Mouse (Mus musculus) lung, postnatal 10 days (tissue): ENCODE data around the gene 3110040M04Rik.
"Not testable (repeated sequence)": the region's sequence is repeated elsewhere in the genome, so short reads cannot be mapped to it uniquely, and the experiment has no call there.

Experiments
- DNase-seq: peaks from one replicate; pipeline ENCODE4 v3.0.0; 2021

Gene 3110040M04Rik

DNA sequence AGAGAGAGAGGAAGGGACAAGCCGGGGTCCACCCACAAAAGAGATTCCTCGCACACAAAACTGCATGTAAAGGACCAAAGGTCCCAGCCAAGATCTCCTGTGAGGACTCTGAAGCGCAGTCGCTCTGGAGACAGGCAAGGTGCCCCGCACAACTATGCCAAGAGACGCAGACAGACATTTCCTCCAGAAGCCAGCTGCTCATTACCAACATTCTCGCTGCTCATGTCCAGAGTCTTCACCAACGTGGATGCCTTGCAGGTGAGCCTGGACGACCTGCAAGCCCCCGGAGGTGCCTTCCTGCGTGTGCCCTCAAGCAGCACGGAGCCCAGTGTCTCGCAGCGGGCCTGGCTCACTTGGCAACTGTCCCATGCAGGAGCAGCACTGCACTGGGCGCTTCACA lies 11.2 kb upstream of the 3110040M04Rik start:
- not testable (repeated sequence) for DNase-seq

DNA sequence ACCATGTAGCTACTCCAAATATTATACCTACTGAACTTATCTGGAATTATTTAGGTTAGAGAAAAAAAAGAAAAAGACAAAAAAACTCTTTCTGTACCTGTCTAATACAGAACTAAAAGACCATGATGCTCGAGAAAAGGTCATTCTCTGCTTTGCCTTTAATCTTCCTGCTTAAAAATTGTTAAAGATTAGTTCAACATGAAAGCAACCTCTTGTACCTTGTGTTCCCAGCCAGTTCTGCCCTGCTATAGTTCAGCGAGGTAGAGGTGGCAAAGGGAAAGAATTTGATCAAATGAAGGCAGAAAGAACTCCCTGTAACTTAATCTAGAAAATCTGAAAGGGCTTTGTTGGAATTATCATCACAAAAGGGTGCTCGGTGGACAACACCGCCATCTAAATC lies 7.9 kb upstream of the 3110040M04Rik start:
- not testable (repeated sequence) for DNase-seq

DNA sequence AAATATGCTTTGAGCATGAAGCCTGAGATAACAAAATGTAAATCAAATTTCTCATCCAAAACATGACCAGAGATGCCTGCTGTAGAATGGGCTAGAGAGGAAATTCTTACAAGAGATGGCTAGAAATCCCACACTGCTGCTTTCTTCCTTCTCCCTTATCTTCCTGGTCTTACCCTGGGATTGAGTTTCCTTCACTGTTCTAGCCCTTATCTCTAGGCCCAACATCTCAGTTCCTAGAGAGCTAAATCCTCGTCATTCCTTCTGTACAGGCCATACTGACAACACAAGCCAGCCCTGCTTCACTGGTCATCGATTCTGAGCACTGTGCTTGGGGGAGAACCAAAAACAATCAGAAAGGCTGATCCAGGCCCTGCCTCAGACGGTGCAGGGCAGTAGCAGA lies 7.2 kb upstream of the 3110040M04Rik start:
- DNase-seq = not testable (repeated sequence)

DNA sequence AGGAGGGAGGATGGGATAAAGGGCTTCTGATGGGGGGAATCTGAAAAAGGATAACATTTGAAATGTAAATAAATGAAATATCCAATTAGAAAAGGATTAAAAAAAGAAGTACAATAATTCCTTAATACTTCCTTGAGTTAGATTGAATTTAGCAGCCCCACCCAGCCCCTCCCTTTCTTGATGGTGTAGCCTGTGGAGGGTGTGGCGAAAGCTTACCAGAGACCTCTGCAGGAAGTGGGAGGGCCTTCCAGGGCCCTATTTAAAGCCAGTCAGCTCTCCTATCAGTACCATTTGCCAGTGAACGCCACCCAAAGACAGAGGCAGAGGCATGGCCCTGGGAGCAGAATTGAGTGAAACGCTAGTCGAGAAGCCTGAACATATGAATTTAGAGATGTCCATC lies 5.8 kb upstream of the 3110040M04Rik start, which contains the start of gene Gm47995:
TSS of gene Gm47995 (plus strand) at position 329 of the 400 bp plus-strand sequence.
- DNase-seq = not testable (repeated sequence)

DNA sequence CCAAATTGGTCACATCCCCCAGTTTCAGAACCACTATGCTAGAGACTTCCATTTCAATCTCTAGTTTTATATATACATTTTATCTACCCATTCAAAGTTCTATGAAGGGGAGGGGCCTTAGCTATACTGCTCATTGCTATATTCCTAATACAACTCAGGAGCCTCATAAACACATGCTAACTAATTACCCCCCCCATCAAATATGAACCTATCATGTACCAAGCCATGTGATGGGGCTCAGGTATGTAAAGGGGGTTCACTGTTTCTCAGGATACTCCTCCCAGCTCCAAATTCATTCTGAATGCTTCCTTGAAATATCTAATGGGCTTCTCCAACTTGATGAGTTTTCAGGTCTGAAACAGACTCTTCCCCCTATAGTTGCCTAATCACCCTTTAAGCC lies 3.3 kb upstream of the 3110040M04Rik start:
- DNase-seq = not testable (repeated sequence)

DNA sequence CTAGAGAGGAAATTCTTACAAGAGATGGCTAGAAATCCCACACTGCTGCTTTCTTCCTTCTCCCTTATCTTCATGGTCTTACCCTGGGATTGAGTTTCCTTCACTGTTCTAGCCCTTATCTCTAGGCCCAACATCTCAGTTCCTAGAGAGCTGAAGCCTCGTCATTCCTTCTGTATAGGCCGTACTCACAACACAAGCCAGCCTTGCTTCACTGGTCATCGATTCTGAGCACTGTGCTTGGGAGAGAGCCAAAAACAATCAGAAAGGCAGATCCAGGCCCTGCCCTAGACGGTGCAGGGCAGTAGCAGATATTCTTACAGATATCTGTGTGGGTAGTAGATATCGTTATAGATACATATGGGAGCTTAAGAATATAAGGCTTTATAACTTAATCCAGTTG lies 1.1 kb upstream of the 3110040M04Rik start:
- DNase-seq = not testable (repeated sequence)

DNA sequence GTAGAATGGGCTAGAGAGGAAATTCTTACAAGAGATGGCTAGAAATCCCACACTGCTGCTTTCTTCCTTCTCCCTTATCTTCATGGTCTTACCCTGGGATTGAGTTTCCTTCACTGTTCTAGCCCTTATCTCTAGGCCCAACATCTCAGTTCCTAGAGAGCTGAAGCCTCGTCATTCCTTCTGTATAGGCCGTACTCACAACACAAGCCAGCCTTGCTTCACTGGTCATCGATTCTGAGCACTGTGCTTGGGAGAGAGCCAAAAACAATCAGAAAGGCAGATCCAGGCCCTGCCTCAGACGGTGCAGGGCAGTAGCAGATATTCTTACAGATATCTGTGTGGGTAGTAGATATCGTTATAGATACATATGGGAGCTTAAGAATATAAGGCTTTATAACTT lies 4.6 kb downstream of the 3110040M04Rik start:
- DNase-seq = not testable (repeated sequence)

DNA sequence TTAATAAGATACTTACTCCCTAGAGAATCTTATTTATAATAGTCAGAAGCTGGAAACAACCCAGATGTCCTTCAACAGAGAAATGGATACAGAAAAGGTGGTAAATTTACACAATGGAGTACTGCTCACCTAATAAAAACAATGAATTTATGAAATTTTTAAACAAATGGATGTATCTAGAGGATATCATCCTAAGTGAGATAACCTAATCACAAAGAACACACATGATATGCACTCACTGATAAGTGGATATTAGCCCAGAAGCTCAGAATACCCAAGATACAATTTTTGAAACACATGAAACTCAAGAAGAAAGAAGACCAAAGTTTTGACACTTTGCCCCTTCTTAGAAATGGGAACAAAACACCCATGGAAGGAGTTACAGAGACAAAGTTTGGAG lies 5.0 kb downstream of the 3110040M04Rik start:
- DNase-seq = not testable (repeated sequence)

DNA sequence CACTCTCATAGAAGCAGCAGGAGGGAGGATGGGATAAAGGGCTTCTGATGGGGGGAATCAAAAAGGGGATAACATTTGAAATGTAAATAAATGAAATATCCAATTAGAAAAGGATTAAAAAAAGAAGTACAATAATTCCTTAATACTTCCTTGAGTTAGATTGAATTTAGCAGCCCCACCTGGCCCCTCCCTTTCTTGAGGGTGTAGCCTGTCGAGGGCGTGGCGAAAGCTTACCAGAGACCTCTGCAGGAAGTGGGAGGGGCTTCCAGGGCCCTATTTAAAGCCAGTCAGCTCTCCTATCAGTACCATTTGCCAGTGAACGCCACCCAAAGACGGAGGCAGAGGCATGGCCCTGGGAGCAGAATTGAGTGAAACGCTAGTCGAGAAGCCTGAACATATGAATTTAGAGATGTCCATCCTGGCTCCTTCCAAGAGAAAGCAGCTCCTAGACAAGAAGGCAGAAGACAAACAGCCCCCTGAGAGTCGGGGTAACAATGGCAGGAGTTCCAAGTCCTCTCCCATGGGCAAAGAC lies 6.0 kb downstream of the 3110040M04Rik start, which contains the start of gene Gm47996:
TSS of gene Gm47996 (plus strand) at position 308 of the 532 bp plus-strand sequence.
- DNase-seq = not testable (repeated sequence)

DNA sequence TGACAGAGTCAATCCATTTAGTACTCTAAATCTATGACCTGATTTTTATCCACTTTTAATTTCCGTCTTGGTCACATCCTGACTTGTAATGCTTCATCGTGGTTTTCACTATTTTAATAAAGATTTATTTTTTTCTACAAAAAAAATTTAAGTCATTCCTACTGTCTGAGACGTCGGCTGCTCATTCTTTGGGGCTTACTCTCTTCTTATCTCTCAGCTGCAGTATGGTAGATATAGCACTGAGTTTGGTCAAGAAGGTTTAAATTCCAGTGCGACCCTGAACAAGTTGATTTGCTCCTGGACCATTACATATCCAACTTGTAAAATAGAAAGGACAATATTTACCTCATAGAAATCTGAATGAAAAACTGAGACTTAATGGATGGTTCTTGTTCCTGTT lies 7.7 kb downstream of the 3110040M04Rik start:
- DNase-seq = not testable (repeated sequence)

DNA sequence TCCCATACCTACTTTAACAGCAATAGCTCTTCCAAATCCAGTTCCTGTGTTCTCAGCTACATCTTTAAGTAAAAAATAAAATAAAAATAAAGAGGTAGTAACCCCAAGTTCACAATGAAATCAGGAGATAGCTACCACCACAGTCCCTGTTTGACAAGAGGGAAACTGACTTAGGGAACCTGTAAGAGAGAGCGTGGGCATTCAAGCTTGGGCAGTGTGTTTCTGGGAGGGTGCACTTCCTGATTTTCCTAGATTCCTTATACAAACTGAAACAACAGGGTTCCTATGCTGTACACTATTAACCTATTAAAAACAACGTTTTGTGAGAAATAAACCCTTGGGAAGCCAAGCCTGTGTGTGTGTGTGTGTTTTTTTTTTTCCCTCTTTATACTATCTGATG lies 10.9 kb downstream of the 3110040M04Rik start:
- DNase-seq = no peak

DNA sequence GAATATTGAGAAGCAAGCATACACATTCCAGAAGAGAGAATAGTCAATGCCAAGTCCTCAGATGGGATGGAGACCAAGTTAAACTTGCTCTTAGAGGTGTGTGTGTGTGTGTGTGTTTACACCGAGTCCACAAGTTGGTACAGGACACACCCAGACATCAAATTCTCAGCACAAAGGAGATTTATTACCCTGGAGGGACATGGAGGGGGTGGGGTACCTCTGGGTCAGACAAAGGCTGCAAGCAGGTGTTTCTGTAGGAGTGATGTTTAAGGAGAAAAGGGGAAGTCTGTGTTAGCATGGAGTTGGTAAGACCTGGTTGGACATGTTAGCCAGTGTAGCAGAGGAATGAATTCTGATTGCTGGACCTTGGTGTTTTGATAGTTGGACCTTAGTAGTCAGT lies 12.1 kb downstream of the 3110040M04Rik start:
- no peak for DNase-seq

DNA sequence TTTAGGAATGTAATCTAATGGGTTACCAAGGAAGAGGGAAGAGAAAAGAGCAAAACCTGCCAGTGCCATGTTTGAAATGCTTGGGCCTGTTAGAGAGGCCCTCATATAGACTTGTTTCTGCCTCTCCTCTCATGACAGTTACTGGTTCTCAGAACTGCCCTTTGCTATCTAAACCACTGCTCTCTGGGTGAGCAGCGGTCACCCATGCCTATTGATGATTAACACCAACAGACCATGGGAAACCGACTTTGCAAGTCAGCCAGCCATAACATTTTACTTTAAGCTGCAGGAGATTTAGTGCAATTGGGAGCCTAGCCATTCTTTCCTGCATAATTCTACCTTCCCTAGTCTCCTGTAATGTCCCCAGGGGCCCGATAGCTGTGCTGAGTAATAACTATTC lies 12.5 kb downstream of the 3110040M04Rik start:
- no peak for DNase-seq

DNA sequence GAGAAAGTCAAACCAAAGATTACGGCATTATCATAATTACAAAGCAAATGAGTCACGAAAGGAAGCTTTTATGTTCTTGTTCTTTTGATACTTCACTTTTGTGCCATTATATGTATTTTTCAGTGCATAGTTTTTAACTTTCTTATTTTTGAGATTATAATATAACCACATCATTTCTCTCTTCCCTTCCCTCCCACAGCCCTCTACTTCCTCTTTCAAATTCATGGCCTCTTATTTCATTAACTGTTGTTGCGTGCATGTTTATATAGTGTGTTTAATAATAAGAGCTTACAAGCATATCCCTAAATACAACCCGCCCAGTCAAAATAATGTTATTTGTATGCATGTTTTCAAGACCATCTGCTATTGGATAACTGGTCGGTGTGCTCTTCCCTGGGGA lies 15.1 kb downstream of the 3110040M04Rik start:
- DNase-seq = no peak

DNA sequence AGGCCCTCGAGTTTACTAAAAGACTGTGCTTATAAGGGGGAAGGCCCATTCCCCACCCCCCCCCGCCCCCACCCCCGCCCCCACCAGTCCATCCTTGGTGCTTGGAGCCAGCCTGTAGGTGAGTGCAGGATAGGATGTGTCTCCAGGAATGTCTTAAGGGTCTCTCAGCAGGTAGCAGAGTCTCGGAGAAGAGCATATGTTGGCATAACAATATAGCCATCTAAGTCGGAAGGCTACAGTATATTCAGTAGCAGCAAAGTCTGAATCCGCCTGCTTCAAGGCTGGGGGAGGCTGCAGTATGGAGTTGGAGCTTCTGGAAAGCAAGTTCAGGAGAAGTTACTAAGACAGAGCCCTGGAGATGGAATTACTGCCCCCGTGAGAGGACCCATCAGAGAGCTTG lies 16.2 kb downstream of the 3110040M04Rik start:
- no peak for DNase-seq

DNA sequence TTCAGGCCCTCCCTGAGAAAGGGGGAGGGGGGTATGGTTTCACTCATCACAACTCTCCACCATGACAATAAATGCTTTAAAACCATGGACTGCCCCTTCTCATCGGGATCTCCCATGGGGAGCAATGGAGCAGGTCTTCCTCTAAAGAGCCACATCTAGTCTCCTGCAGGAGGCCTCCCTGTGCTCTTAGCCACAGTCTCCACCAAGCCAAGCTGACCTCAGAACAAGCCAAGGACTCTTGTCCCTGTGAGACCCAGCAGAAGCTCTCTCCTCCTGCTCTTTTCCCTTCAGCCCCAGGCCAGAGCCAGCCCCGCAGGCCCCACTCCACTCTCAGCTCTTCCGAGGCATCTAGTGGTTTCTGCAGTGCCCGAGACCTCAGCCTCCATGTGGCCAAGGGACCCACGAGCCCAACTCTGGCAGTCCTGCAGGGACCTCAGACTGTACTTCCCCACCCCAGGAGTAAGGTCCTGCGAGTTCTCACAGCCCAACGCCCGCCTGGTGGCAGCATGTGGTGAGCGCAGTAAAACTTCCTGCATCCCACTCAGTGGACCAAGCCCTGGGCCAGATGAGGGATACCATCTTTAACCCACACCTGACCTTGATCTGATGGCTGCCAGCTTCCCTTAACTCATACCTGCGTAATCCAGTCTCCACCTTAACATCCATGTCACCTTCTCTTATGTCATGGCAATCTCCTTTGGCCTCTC lies 18.8 kb downstream of the 3110040M04Rik start:
- DNase-seq = no peak

DNA sequence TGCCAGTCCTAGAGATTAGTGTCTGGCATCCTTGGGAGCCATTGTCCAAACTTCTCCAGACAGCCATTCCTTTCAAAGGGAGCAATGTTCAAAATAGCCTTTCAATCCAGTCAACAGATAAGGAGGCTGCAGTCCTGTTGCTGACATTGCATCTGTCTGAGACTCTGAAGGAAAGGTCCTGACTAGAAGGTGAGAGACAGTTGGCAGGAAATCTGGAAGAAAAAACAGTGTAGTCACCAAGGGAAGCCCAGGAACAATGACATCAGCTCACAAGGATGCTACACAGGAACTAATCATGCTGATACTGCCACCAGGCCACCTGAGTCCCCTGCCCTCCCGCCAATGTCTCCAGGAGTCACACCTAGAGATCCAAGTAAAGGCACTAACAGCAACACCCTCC lies 19.5 kb downstream of the 3110040M04Rik start:
- no peak for DNase-seq

DNA sequence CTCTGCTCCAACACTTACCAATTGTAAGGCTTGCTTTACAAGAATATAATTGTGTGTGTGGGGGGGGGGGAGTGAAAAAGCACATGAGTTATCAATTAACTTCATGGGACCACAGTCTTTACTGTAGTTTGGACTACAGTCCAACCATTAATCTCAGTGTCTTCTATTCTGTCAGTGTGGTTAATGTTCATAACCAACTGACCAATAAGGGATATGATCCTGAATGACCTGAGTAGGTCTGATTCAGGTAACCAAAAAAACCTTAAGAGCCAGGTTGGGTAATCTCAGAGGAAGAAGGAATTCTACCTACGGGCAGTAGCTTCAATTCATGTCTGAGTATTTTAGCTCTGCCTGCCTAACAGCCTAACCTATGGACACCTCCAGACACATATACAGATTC lies 20.6 kb downstream of the 3110040M04Rik start:
- DNase-seq = no peak

DNA sequence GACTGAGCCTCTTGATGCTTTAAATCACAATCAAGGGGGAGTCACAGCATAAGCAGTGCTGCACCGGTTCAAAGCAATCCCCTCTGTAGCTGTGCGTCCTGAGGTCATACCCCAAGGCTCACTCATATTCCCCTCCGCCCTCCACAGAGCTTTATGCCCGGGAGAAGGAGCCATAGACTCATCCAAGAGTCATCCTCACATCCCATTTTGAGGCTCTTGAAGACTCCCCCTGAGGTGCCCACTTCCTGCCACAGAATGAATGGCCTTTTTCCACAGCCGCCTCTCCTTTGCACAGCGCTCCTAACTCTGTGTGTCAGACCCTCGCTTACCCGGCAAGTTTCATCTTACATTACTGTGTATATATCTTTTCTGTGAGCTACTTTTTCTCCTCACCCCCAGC lies 23.6 kb downstream of the 3110040M04Rik start:
- DNase-seq = no peak

DNA sequence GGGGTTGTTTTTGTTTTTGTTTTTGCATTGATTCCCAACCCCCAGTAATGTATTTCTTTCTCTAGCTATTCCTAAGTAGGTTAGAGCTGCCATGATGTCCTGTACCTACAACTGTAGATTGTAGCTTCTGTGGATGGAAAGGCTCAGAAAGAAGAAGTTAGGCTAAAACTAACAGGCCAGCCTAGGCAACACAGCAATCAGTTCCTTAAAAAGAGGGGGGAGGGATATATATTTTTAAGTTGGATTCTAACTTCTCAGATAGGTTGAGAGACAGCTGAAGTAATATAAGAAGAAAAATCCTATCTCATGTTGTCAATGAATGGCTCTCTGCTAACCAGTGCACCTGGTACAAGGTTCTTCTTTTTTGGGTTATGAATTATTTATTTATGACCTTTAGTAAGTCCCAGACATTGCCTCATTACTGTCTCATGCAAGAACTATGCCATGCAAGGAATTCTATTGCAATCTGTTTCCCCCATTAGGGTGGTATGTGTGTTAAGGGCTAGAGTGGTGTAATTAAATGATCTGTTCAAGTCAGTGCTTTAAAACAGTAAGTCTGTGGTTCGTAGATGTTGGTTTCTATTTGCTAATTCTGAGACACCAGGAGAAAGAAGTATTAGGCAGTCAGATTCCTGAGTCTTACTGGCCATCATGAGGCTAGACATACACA lies 24.5 kb downstream of the 3110040M04Rik start:
- DNase-seq = no peak

DNA sequence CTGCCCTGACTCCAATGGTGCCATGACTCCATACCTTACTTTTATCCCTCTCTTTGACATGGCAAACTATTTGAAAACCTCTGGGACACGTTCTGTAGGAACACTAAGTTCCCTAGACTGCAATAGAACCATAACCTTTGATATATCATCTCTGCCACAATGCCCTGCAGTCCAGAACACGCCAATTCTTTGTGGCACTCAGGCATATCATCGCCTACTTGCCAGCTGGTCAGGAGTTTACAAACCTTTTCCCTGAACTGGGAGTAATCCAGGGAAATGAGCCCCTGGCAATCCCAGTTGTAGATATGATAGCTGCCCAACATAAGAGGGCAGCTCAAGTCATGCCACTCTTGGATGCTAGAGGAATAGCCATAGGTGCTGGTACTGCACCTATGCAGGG lies 28.4 kb downstream of the 3110040M04Rik start:
- no peak for DNase-seq

DNA sequence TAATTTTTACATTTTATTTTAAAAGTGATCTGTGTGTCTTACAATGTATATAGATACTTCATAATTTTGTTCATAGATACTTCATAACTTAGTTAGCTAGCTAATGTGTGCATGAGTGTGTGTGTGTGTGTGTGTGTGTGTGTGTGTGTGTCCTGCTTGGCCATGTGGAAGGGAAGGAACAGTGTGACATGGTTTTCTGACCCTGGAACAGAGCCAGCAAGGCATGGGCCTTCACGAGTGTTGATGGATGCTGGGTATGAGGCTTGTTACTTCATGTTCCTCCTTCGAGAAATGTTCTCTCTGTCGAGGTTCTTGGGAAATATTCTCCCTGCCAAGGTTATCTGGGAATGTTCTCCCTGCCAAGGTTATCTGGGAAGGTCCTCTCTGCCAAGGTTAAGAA lies 29.8 kb downstream of the 3110040M04Rik start:
- DNase-seq = no peak

DNA sequence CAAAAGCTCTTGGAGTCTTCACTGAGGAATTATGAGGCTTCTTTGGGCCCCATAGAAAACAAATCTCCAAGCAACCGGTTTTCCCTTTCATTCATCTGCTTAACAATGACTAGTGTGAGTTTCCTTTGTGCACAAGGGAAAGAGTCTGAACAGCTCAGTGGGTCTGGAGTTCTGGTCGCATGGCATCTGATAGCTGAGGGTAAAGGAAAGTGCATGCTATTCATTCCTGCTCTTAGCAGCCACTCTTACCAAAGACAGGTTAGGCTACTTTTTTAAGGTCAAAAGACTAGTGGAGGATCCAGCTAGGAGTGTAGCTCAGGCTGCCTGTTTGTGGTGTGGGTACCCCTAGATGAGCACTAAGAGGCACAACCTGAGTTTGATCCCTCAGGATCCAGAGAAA lies 31.7 kb downstream of the 3110040M04Rik start:
- DNase-seq = no peak
